Mouse (Mus musculus): Measurements from ENCODE around the gene Cobll1. TPM values are rescaled to one million over a fixed set of nuclear protein-coding genes. Genes with fewer than 3 reads are reported as not detected.
A peak's percentile ranks its signal among the peaks of the same experiment; 100 is the strongest.

Gene Cobll1
- 12.8 and 14.5 TPM in 2 replicates for polyA plus RNA-seq (2016; fragmentation: Nextera tagmentation; extraction: Ambion mirVana)

DNA sequence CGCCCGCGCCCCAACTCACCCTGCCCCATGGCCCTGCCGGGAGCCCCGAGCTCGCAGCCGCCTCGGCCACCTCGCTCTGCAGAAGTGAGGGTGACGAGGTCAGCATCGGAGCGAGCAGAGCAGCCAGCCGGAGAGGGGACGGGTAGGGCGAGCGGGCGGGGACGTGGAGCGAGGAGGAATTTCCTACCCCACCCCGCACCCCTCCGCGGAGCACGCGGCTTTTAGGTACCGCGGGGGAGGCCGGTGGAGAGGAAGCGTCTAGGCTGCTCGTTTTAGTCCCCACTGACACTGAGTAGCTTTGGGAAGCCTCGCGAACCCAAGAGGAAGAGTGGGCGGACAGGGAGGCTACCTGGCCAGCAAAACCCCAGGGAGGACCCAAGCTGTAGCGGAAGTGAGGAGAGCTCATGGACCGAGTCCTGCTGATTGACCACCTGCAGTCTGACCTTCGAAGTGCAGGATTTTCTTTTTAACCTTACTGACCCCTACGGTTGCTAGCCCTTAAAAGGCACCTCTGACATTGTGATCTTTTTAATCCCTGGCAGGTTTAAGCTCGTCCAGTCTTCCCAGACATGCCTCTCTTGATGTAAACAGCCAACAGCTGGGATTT, at the start of gene Cobll1:
TSS of gene Cobll1 (minus strand) at position 440 of the 607 bp plus-strand sequence.
- Histone ChIP-seq H3K4me3 (peak within 1 kb of the TSS; percentile 77), H3K36me3 (no peaks in the 10 kb centered on the region), H3K9ac (peak within 1 kb of the TSS; percentile 80), H3K27ac (ENCODE audit: poor library complexity, severe bottlenecking) (peak within 1 kb of the TSS; percentile 90), H3K4me1 (replicated peaks) (peaks cover 15% of the 10 kb centered on the region), H3K9me3 (replicated peaks) (no peaks in the 10 kb centered on the region), H3K4me2 (peak within 1 kb of the TSS; percentile 91), H3K27me3 (replicated peaks) (no peaks in the 10 kb centered on the region)
- under 1% methylated on average over 37 of the region's 37 CpGs for WGBS
- ATAC-seq (ENCODE audit: insufficient number of reproducible peaks, low FRiP score): peak; percentile 74

DNA sequence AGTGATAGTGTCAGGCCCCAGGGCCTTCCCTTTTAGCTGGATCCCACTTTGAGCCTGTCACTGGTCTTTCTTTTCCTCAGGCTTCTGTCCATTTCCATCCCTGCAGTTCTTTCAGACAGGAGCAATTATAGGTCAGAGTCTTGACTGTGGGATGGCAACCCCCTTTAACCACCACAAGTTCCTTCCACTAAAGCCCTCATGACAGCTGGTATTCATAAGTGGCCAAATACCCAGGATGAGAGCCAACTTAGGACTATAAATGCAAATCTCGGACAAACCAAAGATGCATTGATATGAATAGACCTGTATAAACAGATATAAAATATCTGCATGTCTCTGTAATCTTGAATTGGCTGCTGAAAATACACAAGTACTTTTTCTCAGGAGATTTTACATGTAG, 49.5 kb upstream of the Cobll1 start:
- Histone ChIP-seq H3K9ac (no peak overlapping the region), H3K36me3 (no peaks in the 10 kb centered on the region), H3K4me1 (replicated peaks) (no peaks in the 10 kb centered on the region), H3K9me3 (replicated peaks) (no peaks in the 10 kb centered on the region), H3K27me3 (replicated peaks) (no peaks in the 10 kb centered on the region), H3K27ac (ENCODE audit: poor library complexity, severe bottlenecking) (no peak overlapping the region), H3K4me2 (no peak overlapping the region), H3K4me3 (no peak overlapping the region)
- WGBS: 80% methylated on average over 1 of the region's 1 CpGs
- no peak for ATAC-seq (ENCODE audit: insufficient number of reproducible peaks, low FRiP score)

DNA sequence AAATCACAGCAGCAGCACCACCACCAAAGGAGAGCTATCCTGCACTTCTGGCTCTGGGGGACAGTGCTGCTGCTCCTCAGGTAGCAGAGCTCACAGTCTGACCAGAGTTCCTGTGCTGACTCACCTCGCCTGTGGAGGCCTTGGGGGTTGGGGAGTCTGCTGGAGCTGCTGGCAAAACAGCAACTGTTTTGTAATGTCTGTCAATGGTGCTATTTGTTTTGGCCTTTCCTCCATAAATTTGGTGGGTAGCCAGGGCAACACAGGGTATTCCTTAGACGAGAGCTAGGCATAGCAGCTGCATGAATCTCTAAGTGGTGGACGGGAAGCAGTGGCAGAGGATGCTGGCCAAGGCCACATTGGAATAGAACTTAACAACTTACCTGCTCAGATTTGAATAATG, 46.2 kb upstream of the Cobll1 start:
- Histone ChIP-seq H3K9me3 (replicated peaks) (no peaks in the 10 kb centered on the region), H3K27ac (ENCODE audit: poor library complexity, severe bottlenecking) (no peak overlapping the region), H3K4me3 (no peak overlapping the region), H3K27me3 (replicated peaks) (no peaks in the 10 kb centered on the region), H3K4me2 (no peak overlapping the region), H3K9ac (no peak overlapping the region), H3K4me1 (replicated peaks) (no peaks in the 10 kb centered on the region), H3K36me3 (no peaks in the 10 kb centered on the region)
- WGBS: 52% methylated on average over 3 of the region's 3 CpGs
- ATAC-seq (ENCODE audit: insufficient number of reproducible peaks, low FRiP score): no peak

DNA sequence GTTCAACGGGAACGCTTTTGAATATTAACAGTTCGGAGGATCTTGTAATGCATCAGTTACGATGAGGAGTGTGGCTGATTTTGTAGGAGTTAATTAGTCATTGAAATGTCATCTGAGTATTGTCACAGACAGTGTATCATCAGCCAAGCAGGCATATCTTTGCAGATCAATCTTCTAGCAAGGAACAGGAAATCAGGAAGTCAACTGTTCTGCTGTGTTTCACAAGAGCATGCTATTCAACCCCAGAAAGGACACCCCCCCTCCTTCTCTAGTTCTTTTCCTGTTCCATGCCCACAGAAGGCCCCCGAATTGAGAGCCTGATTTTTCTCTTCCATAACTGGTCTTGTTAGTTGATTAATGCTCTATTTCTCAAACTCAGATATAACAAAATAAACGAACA, 43.8 kb upstream of the Cobll1 start:
- H3K4me1 ChIP-seq (replicated peaks): peaks cover 10% of the 10 kb centered on the region
- H3K36me3 ChIP-seq: no peaks in the 10 kb centered on the region
- 76% methylated on average over 6 of the region's 6 CpGs for WGBS
- no peak overlapping the region for H3K4me2 ChIP-seq
- H3K4me3 ChIP-seq: no peak overlapping the region
- H3K9me3 ChIP-seq (replicated peaks): no peaks in the 10 kb centered on the region
- no peak overlapping the region for H3K27ac ChIP-seq (ENCODE audit: poor library complexity, severe bottlenecking)
- H3K9ac ChIP-seq: no peak overlapping the region
- ATAC-seq (ENCODE audit: insufficient number of reproducible peaks, low FRiP score): no peak
- H3K27me3 ChIP-seq (replicated peaks): no peaks in the 10 kb centered on the region

DNA sequence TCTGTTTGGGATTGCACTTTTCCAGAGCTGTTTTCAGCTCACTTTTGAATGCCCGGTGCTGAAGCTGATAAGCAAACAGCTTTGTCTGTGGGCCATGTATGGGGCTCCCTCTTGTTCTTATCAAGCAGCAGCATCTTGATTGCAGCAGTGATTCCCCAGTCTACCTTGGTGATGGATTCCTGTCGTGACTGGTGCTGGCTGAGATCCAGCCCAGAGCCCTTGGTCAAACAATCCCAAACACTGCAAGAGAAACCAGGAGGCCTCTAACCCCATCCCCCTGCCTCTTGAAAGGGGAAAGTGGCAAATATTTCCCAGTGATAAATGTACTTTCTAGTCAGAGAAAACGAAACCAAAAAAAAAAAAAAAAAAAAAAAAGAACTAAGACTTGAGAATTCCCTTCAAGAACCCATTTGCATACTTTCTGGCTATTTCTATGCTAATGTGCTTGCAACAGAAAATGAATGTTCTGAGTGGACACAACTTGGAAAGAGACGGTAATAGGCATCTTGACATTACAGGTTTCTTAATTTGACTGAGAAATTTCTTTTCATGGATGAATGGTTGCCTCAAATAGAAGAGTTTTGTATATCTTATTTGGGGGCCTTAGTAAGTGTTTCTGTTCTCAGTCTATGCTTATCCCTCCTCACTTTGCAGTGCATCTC, 40.0 kb upstream of the Cobll1 start:
- Histone ChIP-seq H3K9ac (no peak overlapping the region), H3K4me1 (replicated peaks) (peaks cover 10% of the 10 kb centered on the region), H3K4me3 (no peak overlapping the region), H3K9me3 (replicated peaks) (no peaks in the 10 kb centered on the region), H3K27me3 (replicated peaks) (no peaks in the 10 kb centered on the region), H3K4me2 (peak overlapping the region; percentile 24; the same call in 1 of the 2 replicates), H3K27ac (ENCODE audit: poor library complexity, severe bottlenecking) (no peak overlapping the region), H3K36me3 (no peaks in the 10 kb centered on the region)
- 16% methylated on average over 4 of the region's 4 CpGs for WGBS
- no peak for ATAC-seq (ENCODE audit: insufficient number of reproducible peaks, low FRiP score)

DNA sequence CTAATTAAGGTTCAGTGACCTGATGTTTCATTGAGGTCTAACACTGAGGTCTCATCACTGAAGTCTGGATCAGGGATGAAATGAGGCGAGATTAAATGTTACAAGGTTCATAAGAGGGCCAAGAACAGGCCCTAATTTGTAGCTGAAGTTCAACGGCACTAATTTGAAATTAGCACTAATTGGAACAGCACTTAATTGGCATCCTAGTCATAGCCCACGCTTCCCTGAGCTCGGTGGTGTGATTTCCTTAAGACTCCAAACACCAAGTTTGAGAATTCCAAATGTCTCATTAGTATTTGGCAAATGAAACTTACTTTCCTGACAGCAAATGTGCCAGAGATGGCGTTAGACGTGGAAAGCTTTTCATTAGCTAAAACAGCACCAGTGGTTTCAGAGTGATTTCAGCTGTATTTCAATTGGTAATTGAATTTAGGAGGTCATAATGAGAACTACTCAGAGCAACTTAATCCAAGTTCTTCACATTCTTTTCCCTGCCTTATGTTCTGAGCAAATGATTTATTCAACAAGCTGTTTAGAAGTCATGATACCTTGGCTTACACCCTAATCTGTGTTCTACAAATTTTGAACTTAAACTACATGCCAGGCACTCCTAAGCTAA, 36.3 kb upstream of the Cobll1 start:
- Histone ChIP-seq H3K9ac (no peak overlapping the region), H3K27ac (ENCODE audit: poor library complexity, severe bottlenecking) (no peak overlapping the region), H3K4me2 (no peak overlapping the region), H3K27me3 (replicated peaks) (no peaks in the 10 kb centered on the region), H3K9me3 (replicated peaks) (no peaks in the 10 kb centered on the region), H3K4me3 (no peak overlapping the region), H3K4me1 (replicated peaks) (peaks cover 10% of the 10 kb centered on the region), H3K36me3 (no peaks in the 10 kb centered on the region)
- ATAC-seq (ENCODE audit: insufficient number of reproducible peaks, low FRiP score): no peak
- WGBS: 84% methylated on average over 6 of the region's 6 CpGs

DNA sequence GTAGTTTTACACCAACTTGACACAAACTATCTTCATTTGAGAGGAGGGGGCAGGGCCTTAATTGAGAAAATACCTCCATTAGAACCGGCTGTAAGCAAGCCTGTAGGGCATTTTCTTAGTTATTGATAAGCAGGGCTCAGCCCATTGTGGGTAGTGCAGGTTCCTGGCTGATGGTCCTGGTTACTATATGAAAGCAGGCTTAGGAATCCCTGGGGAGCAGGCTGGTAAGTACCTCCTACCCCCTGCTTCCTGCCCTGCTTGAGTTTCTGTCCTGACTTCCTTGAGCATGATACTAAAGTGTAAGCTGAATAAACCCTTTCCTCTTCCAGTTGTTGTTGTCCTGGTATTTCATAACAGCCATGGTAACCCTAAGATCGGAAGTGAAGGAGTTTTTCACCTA, 34.7 kb upstream of the Cobll1 start:
- 41% methylated on average over 2 of the region's 2 CpGs for WGBS

DNA sequence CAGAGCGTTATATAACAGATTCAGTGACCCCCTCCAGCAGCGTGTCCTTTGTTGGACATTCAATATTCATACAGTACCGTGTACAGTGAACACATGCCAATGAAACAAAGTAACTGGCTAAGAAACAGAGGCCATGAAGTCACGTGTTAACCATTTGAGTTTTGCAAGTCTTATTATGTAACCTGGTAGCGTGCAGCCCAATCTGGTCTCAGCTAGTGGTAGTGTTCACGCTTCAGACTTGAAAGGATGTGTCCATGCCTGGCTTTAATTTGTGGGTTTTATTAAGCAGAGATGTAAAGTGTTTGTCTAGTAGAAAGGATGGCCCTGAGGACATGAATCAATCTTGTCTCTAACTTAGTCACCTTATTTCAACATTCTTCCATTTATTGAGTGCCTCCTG, 29.5 kb upstream of the Cobll1 start:
- H3K4me3 ChIP-seq: no peak overlapping the region
- no peaks in the 10 kb centered on the region for H3K27me3 ChIP-seq (replicated peaks)
- no peak overlapping the region for H3K9ac ChIP-seq
- H3K9me3 ChIP-seq (replicated peaks): no peaks in the 10 kb centered on the region
- ATAC-seq (ENCODE audit: insufficient number of reproducible peaks, low FRiP score): no peak
- H3K4me2 ChIP-seq: no peak overlapping the region
- H3K4me1 ChIP-seq (replicated peaks): no peaks in the 10 kb centered on the region
- H3K36me3 ChIP-seq: no peaks in the 10 kb centered on the region
- no peak overlapping the region for H3K27ac ChIP-seq (ENCODE audit: poor library complexity, severe bottlenecking)
- 92% methylated on average over 6 of the region's 6 CpGs for WGBS

More for the DNA sequence above, 34.7 kb upstream of the Cobll1 start:
- Histone ChIP-seq H3K4me2 (no peak overlapping the region), H3K27me3 (replicated peaks) (no peaks in the 10 kb centered on the region), H3K4me3 (no peak overlapping the region), H3K27ac (ENCODE audit: poor library complexity, severe bottlenecking) (no peak overlapping the region), H3K36me3 (no peaks in the 10 kb centered on the region), H3K4me1 (replicated peaks) (peaks cover 2% of the 10 kb centered on the region), H3K9ac (no peak overlapping the region), H3K9me3 (replicated peaks) (no peaks in the 10 kb centered on the region)
- ATAC-seq (ENCODE audit: insufficient number of reproducible peaks, low FRiP score): no peak

DNA sequence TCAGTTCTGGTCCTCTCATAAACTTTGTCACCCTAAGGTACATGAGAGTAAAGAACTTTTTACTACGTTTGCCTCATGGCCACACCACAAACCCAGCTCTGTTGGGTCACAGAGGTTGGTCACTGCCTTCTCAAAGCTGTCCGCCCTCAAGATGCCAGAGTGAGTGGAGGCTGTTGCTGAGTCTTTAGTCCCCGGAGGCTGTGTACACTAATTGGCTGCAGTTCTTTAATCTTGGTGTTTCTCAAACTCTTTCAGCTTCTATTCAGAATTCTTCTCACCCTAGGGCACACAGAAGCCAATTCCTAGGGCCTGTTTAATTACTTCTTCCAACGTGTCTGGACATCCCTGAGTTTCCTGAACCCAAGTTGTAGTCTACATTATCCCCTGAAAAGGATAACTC, 28.6 kb upstream of the Cobll1 start:
- Histone ChIP-seq H3K27ac (ENCODE audit: poor library complexity, severe bottlenecking) (no peak overlapping the region), H3K4me3 (no peak overlapping the region), H3K9ac (no peak overlapping the region), H3K36me3 (no peaks in the 10 kb centered on the region), H3K9me3 (replicated peaks) (no peaks in the 10 kb centered on the region), H3K4me1 (replicated peaks) (no peaks in the 10 kb centered on the region), H3K27me3 (replicated peaks) (no peaks in the 10 kb centered on the region), H3K4me2 (no peak overlapping the region)
- 75% methylated on average over 4 of the region's 4 CpGs for WGBS
- no peak for ATAC-seq (ENCODE audit: insufficient number of reproducible peaks, low FRiP score)

DNA sequence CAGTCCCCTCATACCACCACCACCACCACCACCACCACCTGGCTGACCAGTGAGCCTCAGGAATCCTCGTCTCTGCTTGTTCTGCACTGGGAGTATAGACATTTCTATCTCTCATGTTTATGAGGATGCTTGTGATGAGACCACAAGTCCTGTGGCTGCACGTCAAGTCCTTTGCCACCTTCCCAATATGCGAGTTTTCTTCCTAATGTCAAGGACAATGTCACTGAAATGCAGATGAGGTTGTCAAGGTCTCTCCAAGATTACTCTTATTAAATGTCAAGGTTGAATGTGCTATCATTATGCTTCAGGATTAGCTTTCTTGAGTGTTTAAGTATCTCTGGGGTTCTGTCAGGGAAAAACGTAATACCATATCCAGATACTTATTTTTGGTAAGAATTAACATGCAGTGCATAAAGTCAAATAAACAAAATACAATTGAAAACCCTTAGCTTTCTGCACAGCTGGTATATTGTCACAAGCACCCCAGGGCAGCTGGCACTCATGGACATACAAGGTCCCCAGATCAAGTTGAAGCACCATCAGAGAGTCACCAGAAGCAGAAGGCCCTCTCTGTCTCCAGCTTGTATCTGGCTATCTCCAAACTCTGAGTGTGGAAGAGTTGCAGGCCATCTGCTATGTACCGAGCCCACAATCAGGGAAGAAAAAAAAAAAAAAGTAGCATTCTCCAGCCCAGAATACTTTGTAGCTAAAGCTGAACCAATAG, 27.5 kb upstream of the Cobll1 start:
- Histone ChIP-seq H3K4me2 (no peak overlapping the region), H3K9ac (no peak overlapping the region), H3K36me3 (no peaks in the 10 kb centered on the region), H3K4me3 (no peak overlapping the region), H3K4me1 (replicated peaks) (no peaks in the 10 kb centered on the region), H3K9me3 (replicated peaks) (no peaks in the 10 kb centered on the region), H3K27ac (ENCODE audit: poor library complexity, severe bottlenecking) (no peak overlapping the region), H3K27me3 (replicated peaks) (no peaks in the 10 kb centered on the region)
- no peak for ATAC-seq (ENCODE audit: insufficient number of reproducible peaks, low FRiP score)
- 67% methylated on average over 5 of the region's 5 CpGs for WGBS

DNA sequence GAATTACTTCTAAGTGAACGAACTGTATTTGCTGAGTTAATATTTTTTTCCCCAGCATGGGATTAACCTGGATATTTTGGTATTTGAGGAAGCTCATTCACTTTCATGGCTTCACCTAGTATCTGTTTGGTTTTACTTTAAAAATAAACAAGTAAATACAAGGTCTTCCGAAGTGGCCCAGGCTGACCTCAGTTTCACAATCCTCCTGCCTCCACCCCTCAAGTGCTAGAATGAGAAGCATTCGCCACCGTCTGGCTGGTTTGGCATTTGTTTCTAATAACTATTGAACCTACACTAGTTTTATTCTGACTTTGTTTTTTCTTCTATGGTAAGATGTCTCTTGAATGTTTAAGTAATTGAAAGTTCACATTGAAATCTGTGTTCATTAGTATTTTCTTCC, 23.0 kb upstream of the Cobll1 start:
- Histone ChIP-seq H3K4me3 (no peak overlapping the region), H3K4me1 (replicated peaks) (no peaks in the 10 kb centered on the region), H3K27ac (ENCODE audit: poor library complexity, severe bottlenecking) (no peak overlapping the region), H3K9me3 (replicated peaks) (no peaks in the 10 kb centered on the region), H3K4me2 (no peak overlapping the region), H3K27me3 (replicated peaks) (no peaks in the 10 kb centered on the region), H3K36me3 (no peaks in the 10 kb centered on the region), H3K9ac (no peak overlapping the region)
- no peak for ATAC-seq (ENCODE audit: insufficient number of reproducible peaks, low FRiP score)
- 72% methylated on average over 4 of the region's 4 CpGs for WGBS
